Mouse (Mus musculus): ENCODE measurements at regions not wholly inside any gene's neighbourhood (a gene's known extent, or its start where the extent isn't known, plus 50 kb on each side); places are given as distances from the start of the nearest gene placed in this dataset.

- no peaks in the 10 kb centered on the region for H3K36me3 ChIP-seq (replicated peaks in 1 of 2; ENCODE audit: control insufficient read depth in 1 of 2, insufficient read depth in 1 of 2, low read length in 1 of 2)
- in situ Hi-C loops (cut with MboI; ENCODE audit: low pct_ligation_motif_present, low pct_unique_long_range_greater_than_20kb, low sequenced_read_pairs) (no loop called here), dilution Hi-C loops (cut with MboI; ENCODE audit: extremely low pct_ligation_motif_present, extremely low pct_unique_long_range_greater_than_20kb, low sequenced_read_pairs) (no loop called here)
- H3K4me3 ChIP-seq (replicated peaks in 1 of 3; ENCODE audit: low read depth in 2 of 3, low read length in 2 of 3, poor library complexity in 1 of 3) = no peak overlapping the region
- H3K79me2 ChIP-seq (replicated peaks; ENCODE audit: control insufficient read depth, extremely low read depth, insufficient read depth, poor library complexity, severe bottlenecking) = no peaks in the 10 kb centered on the region
- DNase-seq (ENCODE audit: extremely low read depth) = no peak
- H3K9me3 ChIP-seq (replicated peaks; ENCODE audit: low read length) = no peaks in the 10 kb centered on the region
- TF ChIP-seq ELF1 (IDR thresholded peaks at IDR 0.05; ENCODE audit: low read depth, low read length) (no peak), BHLHE40 (IDR thresholded peaks at IDR 0.05; ENCODE audit: low read depth, low read length) (no peak), UBTF (IDR thresholded peaks at IDR 0.05; ENCODE audit: low read depth, low read length) (no peak), MAFK (IDR thresholded peaks at IDR 0.05; ENCODE audit: insufficient replicate concordance, low read length) (no peak), CTCF (conservative IDR thresholded peaks at IDR 0.05 in 1 of 2, IDR thresholded peaks at IDR 0.05 in 1 of 2; ENCODE audit: low read depth in 2 of 2, low read length in 2 of 2) (no peak), IRF4 (IDR thresholded peaks at IDR 0.05; ENCODE audit: low read depth, low read length) (no peak), KAT2A (IDR thresholded peaks at IDR 0.05; ENCODE audit: insufficient replicate concordance, low read length) (no peak), CHD1 (IDR thresholded peaks at IDR 0.05; ENCODE audit: low read depth, low read length) (no peak), USF1 (IDR thresholded peaks at IDR 0.05; ENCODE audit: low read depth, low read length) (no peak), POLR2A (IDR thresholded peaks at IDR 0.05; ENCODE audit: low read depth, low read length) (no peak), ZKSCAN1 (IDR thresholded peaks at IDR 0.05; ENCODE audit: borderline replicate concordance, low read depth, low read length) (no peak)
- no peak overlapping the region for H3K4me2 ChIP-seq (ENCODE audit: insufficient read depth, low read depth, poor library complexity, severe bottlenecking)
- H3K27ac ChIP-seq (ENCODE audit: insufficient read depth, low read depth) = no peak overlapping the region
- peaks cover 4% of the 10 kb centered on the region for H3K27me3 ChIP-seq (replicated peaks)
- no peaks in the 10 kb centered on the region for H3K4me1 ChIP-seq (ENCODE audit: control insufficient read depth in 1 of 2, insufficient read depth in 2 of 2)
- no peak overlapping the region for H3K9ac ChIP-seq (ENCODE audit: insufficient read depth, low read depth)
Measured at GRCm38 (mm10) chr2:142964340-142964739, 63.0 kb upstream of the Kif16b start.

GRCm38 (mm10) chr2:142967250-142967649 lies 65.9 kb upstream of the Kif16b start:
- no peak for TF ChIP-seq NRF1 (IDR thresholded peaks at IDR 0.05; ENCODE audit: low read depth, low read length)
- TF ChIP-seq NELFE (IDR thresholded peaks at IDR 0.05; ENCODE audit: low read depth, low read length) = 0 out of 2 replicates have a peak, but pooled peaks have one; percentile 32
- peak; percentile 53 to 86 for TF ChIP-seq CTCF (conservative IDR thresholded peaks at IDR 0.05 in 1 of 2, IDR thresholded peaks at IDR 0.05 in 1 of 2; ENCODE audit: low read depth in 2 of 2, low read length in 2 of 2)
- peak; percentile 72 for TF ChIP-seq SMC3 (IDR thresholded peaks at IDR 0.05; ENCODE audit: low read depth, low read length)
- peak; percentile 72 for TF ChIP-seq RAD21 (IDR thresholded peaks at IDR 0.05; ENCODE audit: low read depth, low read length)
- Histone ChIP-seq H3K4me1 (ENCODE audit: control insufficient read depth in 1 of 2, insufficient read depth in 2 of 2) (no peaks in the 10 kb centered on the region), H3K36me3 (replicated peaks in 1 of 2; ENCODE audit: control insufficient read depth in 1 of 2, insufficient read depth in 1 of 2, low read length in 1 of 2) (no peaks in the 10 kb centered on the region), H3K27ac (ENCODE audit: insufficient read depth, low read depth) (no peak overlapping the region), H3K79me2 (replicated peaks; ENCODE audit: control insufficient read depth, extremely low read depth, insufficient read depth, poor library complexity, severe bottlenecking) (no peaks in the 10 kb centered on the region), H3K9ac (ENCODE audit: insufficient read depth, low read depth) (no peak overlapping the region), H3K4me2 (ENCODE audit: insufficient read depth, low read depth, poor library complexity, severe bottlenecking) (no peak overlapping the region), H3K9me3 (replicated peaks; ENCODE audit: low read length) (no peaks in the 10 kb centered on the region), H3K27me3 (replicated peaks) (peaks cover 4% of the 10 kb centered on the region), H3K4me3 (replicated peaks in 1 of 3; ENCODE audit: low read depth in 2 of 3, low read length in 2 of 3, poor library complexity in 1 of 3) (no peak overlapping the region)
- dilution Hi-C loops (cut with MboI; ENCODE audit: extremely low pct_ligation_motif_present, extremely low pct_unique_long_range_greater_than_20kb, low sequenced_read_pairs) (no loop called here), in situ Hi-C loops (cut with MboI; ENCODE audit: low pct_ligation_motif_present, low pct_unique_long_range_greater_than_20kb, low sequenced_read_pairs) (no loop called here)
- peak; percentile 48 for DNase-seq (ENCODE audit: extremely low read depth)

- Histone ChIP-seq H3K4me3 (replicated peaks in 1 of 3; ENCODE audit: low read depth in 2 of 3, low read length in 2 of 3, poor library complexity in 1 of 3) (no peak overlapping the region), H3K36me3 (replicated peaks in 1 of 2; ENCODE audit: control insufficient read depth in 1 of 2, insufficient read depth in 1 of 2, low read length in 1 of 2) (no peaks in the 10 kb centered on the region), H3K4me2 (ENCODE audit: insufficient read depth, low read depth, poor library complexity, severe bottlenecking) (no peak overlapping the region), H3K9me3 (replicated peaks; ENCODE audit: low read length) (no peaks in the 10 kb centered on the region), H3K27me3 (replicated peaks) (peaks cover 2% of the 10 kb centered on the region), H3K4me1 (ENCODE audit: control insufficient read depth in 1 of 2, insufficient read depth in 2 of 2) (no peaks in the 10 kb centered on the region), H3K27ac (ENCODE audit: insufficient read depth, low read depth) (no peak overlapping the region), H3K9ac (ENCODE audit: insufficient read depth, low read depth) (no peak overlapping the region), H3K79me2 (replicated peaks; ENCODE audit: control insufficient read depth, extremely low read depth, insufficient read depth, poor library complexity, severe bottlenecking) (no peaks in the 10 kb centered on the region)
- in situ Hi-C loops (cut with MboI; ENCODE audit: low pct_ligation_motif_present, low pct_unique_long_range_greater_than_20kb, low sequenced_read_pairs) = no loop called here
- TF ChIP-seq HCFC1 (IDR thresholded peaks at IDR 0.05; ENCODE audit: low read depth, low read length) (no peak), ZNF384 (IDR thresholded peaks at IDR 0.05; ENCODE audit: low read depth, low read length) (no peak)
- no peak for DNase-seq (ENCODE audit: extremely low read depth)
- dilution Hi-C loops (cut with MboI; ENCODE audit: extremely low pct_ligation_motif_present, extremely low pct_unique_long_range_greater_than_20kb, low sequenced_read_pairs) = no loop called here
Measured at GRCm38 (mm10) chr2:142980771-142981170, 79.4 kb upstream of the Kif16b start.

Data from CH12.LX (cell line).